In the genomic region with DNA sequence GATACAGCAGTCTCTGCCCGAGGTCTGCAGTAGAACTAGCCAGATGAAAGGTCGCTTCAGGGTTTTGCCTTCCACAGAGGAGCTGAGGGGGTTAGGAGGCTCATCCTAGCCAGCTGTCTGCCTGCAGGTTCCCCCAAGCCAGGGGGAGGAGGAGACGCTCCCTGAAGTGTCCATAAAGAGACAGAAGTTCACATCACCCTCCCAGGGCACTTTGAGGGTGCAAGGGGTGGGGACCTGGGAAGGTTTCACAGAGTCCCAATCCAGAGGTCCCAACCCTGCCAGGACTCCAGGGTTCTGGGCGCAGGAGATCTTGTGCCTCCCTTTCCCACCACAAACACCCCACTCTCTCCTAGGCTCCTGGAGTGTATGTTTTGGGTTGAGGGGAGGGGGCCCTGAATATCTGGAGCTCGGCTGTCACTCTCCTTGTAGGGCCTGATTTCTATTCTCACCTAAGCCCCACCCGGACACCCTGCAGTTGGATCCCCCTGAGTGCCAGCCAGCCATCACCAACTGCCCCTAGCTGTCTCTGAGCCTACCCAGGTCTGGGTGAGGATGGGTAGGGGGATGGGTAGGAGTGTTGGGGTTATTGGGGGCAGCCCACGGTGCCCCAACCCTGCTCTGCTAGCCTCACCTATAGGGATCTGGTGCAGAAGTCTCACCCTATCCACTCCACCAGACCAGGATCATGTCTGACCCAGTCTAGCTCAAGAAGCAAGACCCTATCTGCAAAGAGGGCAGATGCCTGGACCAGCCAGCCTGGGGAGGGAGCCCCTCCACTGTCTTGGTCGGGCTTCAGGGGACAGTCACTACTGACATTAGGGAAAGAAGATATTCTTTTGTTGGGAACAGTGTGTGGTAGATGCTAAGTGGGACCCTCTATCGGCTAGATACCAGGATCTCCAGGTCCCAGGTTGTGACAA, we compare ENCODE assay signal across 19 mouse cellular contexts. TPM values are rescaled to one million over a fixed set of nuclear protein-coding genes. Genes with fewer than 3 reads are reported as not detected.
DNase-seq lines count a peak whose midpoint lies in the region; ATAC-seq and TF ChIP-seq lines count a peak whose summit lies in the region.
"Had no signal": no experiment of that assay in that cellular context is flagged by ENCODE, and none has a peak within 500 bp of the region (broad histone marks: within the 10 kb centered on the region; RNA-seq: fewer than 3 reads in every experiment).

No protein-coding gene starts in this region.

- no peak for TF ChIP-seq CTCF in cerebellum, adult 2 months (IDR thresholded peaks at IDR 0.05; ENCODE audit: borderline replicate concordance, insufficient read depth, low read depth, low read length)
- no peak for TF ChIP-seq CTCF in kidney, adult 2 months (conservative IDR thresholded peaks at IDR 0.05; ENCODE audit: insufficient read depth, insufficient read length, low read depth, low read length)

- WGBS in cerebellum, adult 2 months = 64% methylated on average over 9 of the region's 9 CpGs
- 56% methylated on average over 9 of the region's 9 CpGs for WGBS in kidney, adult 2 months
- WGBS in neural tube, embryonic 11.5 days = 51% methylated on average over 9 of the region's 9 CpGs
- 55% methylated on average over 9 of the region's 9 CpGs for WGBS in limb, embryonic 14.5 days

- DNase-seq in cerebellum, adult 2 months = no peak
- no peak for DNase-seq in cerebellum, postnatal 4 days (ENCODE audit: low spot score in 2 of 2)
- peak; percentile 7 for DNase-seq in kidney, adult 2 months
- DNase-seq in kidney, postnatal 10 days = no peak
- DNase-seq in neural tube, embryonic 11.5 days (ENCODE audit: low spot score) = peak; percentile 8
- DNase-seq in neural tube, embryonic 10.5 days (ENCODE audit: extremely low spot score, low spot score) = no peak
- no peak for DNase-seq in limb, embryonic 14.5 days (ENCODE audit: low spot score)
- DNase-seq in left cerebral cortex, adult 9 months (ENCODE audit: low spot score in 2 of 2) = no peak
- DNase-seq: adrenal gland, adult 2 months; gastrocnemius, postnatal 14 days; layer of hippocampus, postnatal 36 days; lung, embryonic 14.5 days; thymus, postnatal 14 days had no signal

- no peaks in the 10 kb centered on the region for H3K9me3 ChIP-seq in neural tube, embryonic 11.5 days (ENCODE audit: control insufficient read depth, low read length)
- H3K9me3 ChIP-seq in limb, embryonic 14.5 days (ENCODE audit: control insufficient read depth, low read length) = no peaks in the 10 kb centered on the region
- H3K9me3 ChIP-seq: embryonic facial prominence, embryonic 15.5 days; hindbrain, embryonic 15.5 days; limb, embryonic 15.5 days; stomach, embryonic 15.5 days had no signal

- no peak overlapping the region for H3K4me2 ChIP-seq in neural tube, embryonic 11.5 days (ENCODE audit: low read depth)
- H3K4me2 ChIP-seq in limb, embryonic 14.5 days (replicated peaks; ENCODE audit: low read depth, low read length, severe bottlenecking) = no peak overlapping the region
- H3K4me2 ChIP-seq: embryonic facial prominence, embryonic 15.5 days; heart, embryonic 11.5 days; hindbrain, embryonic 15.5 days; limb, embryonic 15.5 days; lung, embryonic 14.5 days; stomach, embryonic 15.5 days had no signal

- peak overlapping the region; percentile 76 for H3K27ac ChIP-seq in cerebellum, adult 2 months (ENCODE audit: insufficient read depth, low read length)
- peak overlapping the region; percentile 97 for H3K27ac ChIP-seq in kidney, adult 2 months (ENCODE audit: insufficient read depth, low read depth, low read length)
- no peak overlapping the region for H3K27ac ChIP-seq in neural tube, embryonic 11.5 days (ENCODE audit: low read depth, low read length)
- H3K27ac ChIP-seq in limb, embryonic 14.5 days (replicated peaks; ENCODE audit: low read depth, low read length) = no peak overlapping the region
- H3K27ac ChIP-seq: embryonic facial prominence, embryonic 15.5 days; hindbrain, embryonic 15.5 days; limb, embryonic 15.5 days; stomach, embryonic 15.5 days had no signal

- no peak overlapping the region for H3K9ac ChIP-seq in neural tube, embryonic 11.5 days (ENCODE audit: low read length)
- H3K9ac ChIP-seq in limb, embryonic 14.5 days (ENCODE audit: low read depth, low read length, severe bottlenecking) = no peak overlapping the region
- H3K9ac ChIP-seq: embryonic facial prominence, embryonic 15.5 days; hindbrain, embryonic 15.5 days; limb, embryonic 15.5 days; lung, embryonic 14.5 days; stomach, embryonic 15.5 days had no signal

- TF ChIP-seq POLR2A in cerebellum, adult 2 months (IDR thresholded peaks at IDR 0.05; ENCODE audit: borderline replicate concordance, insufficient read depth, low read length) = no peak
- TF ChIP-seq POLR2A in kidney, adult 2 months (IDR thresholded peaks at IDR 0.05; ENCODE audit: low read depth, low read length) = no peak
- TF ChIP-seq POLR2A in limb, embryonic 14.5 days (IDR thresholded peaks at IDR 0.05; ENCODE audit: borderline replicate concordance, extremely low read depth, insufficient read depth, insufficient read length) = no peak

- peaks cover 49% of the 10 kb centered on the region for H3K4me1 ChIP-seq in cerebellum, adult 2 months (ENCODE audit: control insufficient read depth, insufficient read depth, low read length)
- peaks cover 43% of the 10 kb centered on the region for H3K4me1 ChIP-seq in kidney, adult 2 months (ENCODE audit: control insufficient read depth, insufficient read depth, low read length)
- H3K4me1 ChIP-seq in neural tube, embryonic 11.5 days (ENCODE audit: control insufficient read depth, insufficient read depth, low read length) = peaks cover 12% of the 10 kb centered on the region
- H3K4me1 ChIP-seq in limb, embryonic 14.5 days (ENCODE audit: control insufficient read depth, insufficient read depth, low read length) = peaks cover 26% of the 10 kb centered on the region

- ATAC-seq in neural tube, embryonic 11.5 days (ENCODE audit: insufficient read depth, low FRiP score, low TSS enrichment) = no peak
- 0 out of 2 replicates have a peak, but pooled peaks have one; percentile 5 for ATAC-seq in limb, embryonic 14.5 days (ENCODE audit: low FRiP score, low read depth)
- ATAC-seq: forebrain, embryonic 16.5 days had no signal

- no peaks in the 10 kb centered on the region for H3K27me3 ChIP-seq in cerebellum, adult 2 months (ENCODE audit: control insufficient read depth, insufficient read depth, low read length)
- H3K27me3 ChIP-seq in kidney, adult 2 months (replicated peaks; ENCODE audit: control insufficient read depth, insufficient read depth, low read length) = no peaks in the 10 kb centered on the region
- no peaks in the 10 kb centered on the region for H3K27me3 ChIP-seq in neural tube, embryonic 11.5 days (ENCODE audit: control insufficient read depth, insufficient read depth, low read length)
- H3K27me3 ChIP-seq in limb, embryonic 14.5 days (ENCODE audit: control insufficient read depth, insufficient read depth, low read length) = no peaks in the 10 kb centered on the region
- H3K27me3 ChIP-seq: embryonic facial prominence, embryonic 15.5 days; hindbrain, embryonic 15.5 days; limb, embryonic 15.5 days; stomach, embryonic 15.5 days had no signal

- peaks cover 2% of the 10 kb centered on the region; the same call in 1 of the 2 replicates for H3K36me3 ChIP-seq in kidney, adult 2 months (ENCODE audit: control insufficient read depth, insufficient read depth, low read length)
- H3K36me3 ChIP-seq in neural tube, embryonic 11.5 days (ENCODE audit: control insufficient read depth, insufficient read depth, low read length) = no peaks in the 10 kb centered on the region
- peaks cover 25% of the 10 kb centered on the region for H3K36me3 ChIP-seq in limb, embryonic 14.5 days (ENCODE audit: control insufficient read depth, insufficient read depth, low read length)
- H3K36me3 ChIP-seq: hindbrain, embryonic 15.5 days; stomach, embryonic 15.5 days had no signal

- H3K4me3 ChIP-seq in cerebellum, adult 2 months (replicated peaks; ENCODE audit: insufficient read depth, low read depth, low read length) = no peak overlapping the region
- H3K4me3 ChIP-seq in kidney, adult 2 months (ENCODE audit: insufficient read depth, low read depth, low read length) = no peak overlapping the region
- H3K4me3 ChIP-seq in neural tube, embryonic 11.5 days (ENCODE audit: low read depth, low read length) = no peak overlapping the region
- no peak overlapping the region for H3K4me3 ChIP-seq in limb, embryonic 14.5 days (replicated peaks; ENCODE audit: low read length)
- H3K4me3 ChIP-seq: embryonic facial prominence, embryonic 15.5 days; hindbrain, embryonic 15.5 days; limb, embryonic 15.5 days; stomach, embryonic 15.5 days had no signal

RNA-seq across cellular contexts. Expression of gene Cd300a, which starts 15.4 kb away (rescaled TPM):
- 5.2 and 6.5 TPM in 2 replicates for polyA plus RNA-seq in cerebellum, adult 2 months (2012; rRNA removed)
- 0.61 and 0.91 TPM in 2 replicates for polyA plus RNA-seq in kidney, adult 2 months (2012; rRNA removed)
- 0.62 and 1.0 TPM in 2 replicates for polyA plus RNA-seq in neural tube, embryonic 11.5 days (2014; fragmentation: Nextera tagmentation; extraction: Ambion mirVana)
- polyA plus RNA-seq in limb, embryonic 14.5 days (2012; rRNA removed) = 2.2 and 3.1 TPM in 2 replicates
- 1.2 and 1.5 TPM in 2 replicates for polyA plus RNA-seq in limb, embryonic 14.5 days (2014; fragmentation: Nextera tagmentation; extraction: Ambion mirVana)

RNA-seq across cellular contexts. Expression of gene Gprc5c, which starts 23.5 kb away (rescaled TPM):
- polyA plus RNA-seq in cerebellum, adult 2 months (2012; rRNA removed) = 62.9 and 71.8 TPM in 2 replicates
- 241 and 285 TPM in 2 replicates for polyA plus RNA-seq in kidney, adult 2 months (2012; rRNA removed)
- polyA plus RNA-seq in neural tube, embryonic 11.5 days (2014; fragmentation: Nextera tagmentation; extraction: Ambion mirVana) = 24.4 and 26.0 TPM in 2 replicates
- 34.1 and 48.8 TPM in 2 replicates for polyA plus RNA-seq in limb, embryonic 14.5 days (2012; rRNA removed)
- 35.5 and 42.3 TPM in 2 replicates for polyA plus RNA-seq in limb, embryonic 14.5 days (2014; fragmentation: Nextera tagmentation; extraction: Ambion mirVana)

RNA-seq across cellular contexts. Expression of gene Cd300lb, which starts 59.7 kb away (rescaled TPM):
- polyA plus RNA-seq in cerebellum, adult 2 months (2012; rRNA removed) = 0.44 and 0.71 TPM in 2 replicates
- 0.18 and 0.33 TPM in 2 replicates for polyA plus RNA-seq in kidney, adult 2 months (2012; rRNA removed)
- polyA plus RNA-seq in neural tube, embryonic 11.5 days (2014; fragmentation: Nextera tagmentation; extraction: Ambion mirVana) = 0.20 TPM in 1 of 2 replicates, not detected in the other
- polyA plus RNA-seq in limb, embryonic 14.5 days (2012; rRNA removed) = 0.33 TPM in 2 replicates
- 0.32 and 0.82 TPM in 2 replicates for polyA plus RNA-seq in limb, embryonic 14.5 days (2014; fragmentation: Nextera tagmentation; extraction: Ambion mirVana)

Comparison
In these comparisons a context has a peak if more than half of its experiments do, and no peak if none do; other contexts are left out.
1. DNase-seq: peak in kidney, adult 2 months (single experiment) and neural tube, embryonic 11.5 days (single experiment); none in cerebellum, adult 2 months (0 of 2), cerebellum, postnatal 4 days (0 of 2), kidney, postnatal 10 days (single experiment), neural tube, embryonic 10.5 days (single experiment), limb, embryonic 14.5 days (single experiment) and left cerebral cortex, adult 9 months (0 of 2).
2. H3K27ac ChIP-seq: peak in cerebellum, adult 2 months (single experiment) and kidney, adult 2 months (single experiment); none in neural tube, embryonic 11.5 days (single experiment) and limb, embryonic 14.5 days (single experiment).